ENCODE assay signal across 31 mouse cellular contexts in genomic region chr2:117943666-117944065, GRCm38 (mm10).
DNase-seq lines count a peak whose midpoint lies in the region; ATAC-seq and TF ChIP-seq lines count a peak whose summit lies in the region.
"Had no signal": no experiment of that assay in that cellular context is flagged by ENCODE, and none has a peak within 500 bp of the region (broad histone marks: within the 10 kb centered on the region; RNA-seq: fewer than 3 reads in every experiment).

No protein-coding gene starts in this region.

- H3K4me3 ChIP-seq in hindbrain, postnatal 0 days (ENCODE audit: low read length), result no peak overlapping the region
- no peak overlapping the region for H3K4me3 ChIP-seq in hindbrain, embryonic 14.5 days (replicated peaks; ENCODE audit: low read length)
- H3K4me3 ChIP-seq: embryonic facial prominence, embryonic 13.5 days; forebrain, embryonic 10.5 days; heart, embryonic 13.5 days; hindbrain, embryonic 10.5 days; intestine, embryonic 15.5 days; liver, embryonic 12.5 days; megakaryocyte, embryonic 14.5 days; midbrain, embryonic 12.5 days; stomach, embryonic 15.5 days had no signal

- DNase-seq in cerebellum, adult 8-10 months, result peak; percentile 3
- DNase-seq in cerebellum, adult 11 months, result no peak
- DNase-seq in hindbrain, postnatal 0 days (ENCODE audit: low spot score), result peak; percentile 19
- no peak for DNase-seq in hindbrain, embryonic 14.5 days (ENCODE audit: low spot score)
- peak; percentile 6 for DNase-seq in cerebellum, adult 9-10 months
- DNase-seq in urinary bladder, adult 2 months (ENCODE audit: low spot score), result no peak
- DNase-seq in heart, postnatal 14 days, result no peak
- DNase-seq: adrenal gland, adult 2 months; adrenal gland, postnatal 36 days; heart, postnatal 10 days; kidney, adult 8-10 months; layer of hippocampus, postnatal 36 days; left cerebral cortex, postnatal 4 days; lung, adult 18-20 months; lung, postnatal 4 days; retina, postnatal 1 day; right cerebral cortex, postnatal 25 days had no signal

- H3K4me2 ChIP-seq in hindbrain, postnatal 0 days (ENCODE audit: low read depth, low read length), result no peak overlapping the region
- no peak overlapping the region for H3K4me2 ChIP-seq in hindbrain, embryonic 14.5 days (replicated peaks)
- H3K4me2 ChIP-seq: embryonic facial prominence, embryonic 13.5 days; heart, embryonic 13.5 days; intestine, embryonic 15.5 days; liver, embryonic 12.5 days; midbrain, embryonic 12.5 days; stomach, embryonic 15.5 days had no signal

- no peaks in the 10 kb centered on the region for H3K9me3 ChIP-seq in hindbrain, postnatal 0 days (ENCODE audit: low read length)
- H3K9me3 ChIP-seq in hindbrain, embryonic 14.5 days (ENCODE audit: control insufficient read depth, low read length), result no peaks in the 10 kb centered on the region
- H3K9me3 ChIP-seq: embryonic facial prominence, embryonic 13.5 days; forebrain, embryonic 10.5 days; heart, embryonic 13.5 days; hindbrain, embryonic 10.5 days; intestine, embryonic 15.5 days; liver, embryonic 12.5 days; megakaryocyte, embryonic 14.5 days; midbrain, embryonic 12.5 days; stomach, embryonic 15.5 days had no signal

- no peaks in the 10 kb centered on the region for H3K36me3 ChIP-seq in hindbrain, postnatal 0 days (ENCODE audit: insufficient read depth, low read length)
- no peaks in the 10 kb centered on the region for H3K36me3 ChIP-seq in hindbrain, embryonic 14.5 days (replicated peaks; ENCODE audit: control insufficient read depth, insufficient read depth)
- H3K36me3 ChIP-seq: embryonic facial prominence, embryonic 13.5 days; forebrain, embryonic 10.5 days; heart, embryonic 13.5 days; hindbrain, embryonic 10.5 days; intestine, embryonic 15.5 days; liver, embryonic 12.5 days; midbrain, embryonic 12.5 days; stomach, embryonic 15.5 days had no signal

- no peaks in the 10 kb centered on the region for H3K27me3 ChIP-seq in hindbrain, postnatal 0 days (ENCODE audit: insufficient read depth, low read length)
- H3K27me3 ChIP-seq in hindbrain, embryonic 14.5 days (ENCODE audit: control insufficient read depth, insufficient read depth, low read length), result no peaks in the 10 kb centered on the region
- H3K27me3 ChIP-seq: embryonic facial prominence, embryonic 13.5 days; heart, embryonic 13.5 days; intestine, embryonic 15.5 days; liver, embryonic 12.5 days; megakaryocyte, embryonic 14.5 days; midbrain, embryonic 12.5 days; stomach, embryonic 15.5 days had no signal

- 0 out of 2 replicates have a peak, but pooled peaks cover 4% of the 10 kb centered on the region for H3K4me1 ChIP-seq in hindbrain, postnatal 0 days (ENCODE audit: insufficient read depth, low read length)
- H3K4me1 ChIP-seq in hindbrain, embryonic 14.5 days (replicated peaks; ENCODE audit: control insufficient read depth, insufficient read depth, low read length), result peaks cover under 1% of the 10 kb centered on the region; the same call in 1 of the 2 replicates
- H3K4me1 ChIP-seq: liver, embryonic 12.5 days; stomach, embryonic 15.5 days had no signal

- intact Hi-C loops in heart, postnatal 14 days (cut with DNase I), result no loop called here

- 41% methylated on average over 5 of the region's 5 CpGs for WGBS in hindbrain, postnatal 0 days
- 63% methylated on average over 5 of the region's 5 CpGs for WGBS in hindbrain, embryonic 14.5 days

- no peak overlapping the region for H3K9ac ChIP-seq in hindbrain, postnatal 0 days (replicated peaks; ENCODE audit: low read length)
- H3K9ac ChIP-seq in hindbrain, embryonic 14.5 days, result no peak overlapping the region
- H3K9ac ChIP-seq: embryonic facial prominence, embryonic 13.5 days; heart, embryonic 13.5 days; intestine, embryonic 15.5 days; liver, embryonic 12.5 days; midbrain, embryonic 12.5 days; stomach, embryonic 15.5 days had no signal

- no peak for ATAC-seq in hindbrain, postnatal 0 days
- ATAC-seq in hindbrain, embryonic 14.5 days (ENCODE audit: low FRiP score), result no peak
- ATAC-seq: CD4-positive, CD25-positive, alpha-beta regulatory T cell, adult 4 months; forebrain, embryonic 16.5 days; hindbrain, embryonic 16.5 days; intestine, embryonic 15.5 days; liver, embryonic 12.5 days; lung, postnatal 0 days had no signal

- no peak for TF ChIP-seq CTCF in hindbrain, postnatal 0 days (IDR thresholded peaks at IDR 0.05; ENCODE audit: low read depth)

- no peak overlapping the region for H3K27ac ChIP-seq in hindbrain, postnatal 0 days
- H3K27ac ChIP-seq in hindbrain, embryonic 14.5 days, result no peak overlapping the region
- H3K27ac ChIP-seq: embryonic facial prominence, embryonic 13.5 days; forebrain, embryonic 10.5 days; heart, embryonic 13.5 days; hindbrain, embryonic 10.5 days; intestine, embryonic 15.5 days; kidney, postnatal 0 days; liver, embryonic 12.5 days; midbrain, embryonic 12.5 days; stomach, embryonic 15.5 days had no signal

Comparison
In these comparisons a context has a peak if more than half of its experiments do, and no peak if none do; other contexts are left out.
1. DNase-seq: peak in cerebellum, adult 8-10 months (single experiment), hindbrain, postnatal 0 days (single experiment) and cerebellum, adult 9-10 months (single experiment); none in cerebellum, adult 11 months (single experiment), hindbrain, embryonic 14.5 days (single experiment), urinary bladder, adult 2 months (single experiment) and heart, postnatal 14 days (0 of 2).